Mouse (Mus musculus) gastrocnemius, adult 18-20 months (tissue): ENCODE data around the gene Galntl6. TPM values are rescaled to one million over a fixed set of nuclear protein-coding genes. Genes with fewer than 3 reads are reported as not detected.
A peak's percentile ranks its signal among the peaks of the same experiment; 100 is the strongest.

Experiments
- DNase-seq: peaks from one replicate; pipeline ENCODE4 v3.0.0; 2021; ENCODE audit warnings: low spot score
- total RNA-seq, 2 experiments: library from RNA; stranded (reverse); gene quantifications; 2 replicates each; pipeline ENCODE4 v1.2.3; 2021

Galntl6 gene
- total RNA-seq, 2 experiments from 2014 or later: not detected

DNA sequence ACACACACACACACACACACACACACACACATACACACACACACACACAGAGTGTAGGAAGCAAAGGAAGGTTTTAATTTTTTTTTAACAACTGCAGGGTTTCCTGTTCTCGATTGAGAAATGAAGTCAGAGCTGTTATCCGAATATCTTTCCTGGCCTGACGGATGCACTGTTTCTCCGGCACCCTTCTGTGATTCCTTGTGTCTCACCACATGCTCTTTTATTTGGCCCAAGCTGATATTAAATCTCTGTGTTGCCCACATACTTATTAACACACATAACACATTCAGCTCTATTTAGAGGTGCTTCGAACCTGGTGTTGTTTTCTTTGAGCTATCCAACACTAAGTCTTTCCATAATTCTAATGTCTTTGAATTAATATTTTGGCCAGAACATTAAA is 1069.0 kb downstream of the Galntl6 start:
- no peak for DNase-seq

DNA sequence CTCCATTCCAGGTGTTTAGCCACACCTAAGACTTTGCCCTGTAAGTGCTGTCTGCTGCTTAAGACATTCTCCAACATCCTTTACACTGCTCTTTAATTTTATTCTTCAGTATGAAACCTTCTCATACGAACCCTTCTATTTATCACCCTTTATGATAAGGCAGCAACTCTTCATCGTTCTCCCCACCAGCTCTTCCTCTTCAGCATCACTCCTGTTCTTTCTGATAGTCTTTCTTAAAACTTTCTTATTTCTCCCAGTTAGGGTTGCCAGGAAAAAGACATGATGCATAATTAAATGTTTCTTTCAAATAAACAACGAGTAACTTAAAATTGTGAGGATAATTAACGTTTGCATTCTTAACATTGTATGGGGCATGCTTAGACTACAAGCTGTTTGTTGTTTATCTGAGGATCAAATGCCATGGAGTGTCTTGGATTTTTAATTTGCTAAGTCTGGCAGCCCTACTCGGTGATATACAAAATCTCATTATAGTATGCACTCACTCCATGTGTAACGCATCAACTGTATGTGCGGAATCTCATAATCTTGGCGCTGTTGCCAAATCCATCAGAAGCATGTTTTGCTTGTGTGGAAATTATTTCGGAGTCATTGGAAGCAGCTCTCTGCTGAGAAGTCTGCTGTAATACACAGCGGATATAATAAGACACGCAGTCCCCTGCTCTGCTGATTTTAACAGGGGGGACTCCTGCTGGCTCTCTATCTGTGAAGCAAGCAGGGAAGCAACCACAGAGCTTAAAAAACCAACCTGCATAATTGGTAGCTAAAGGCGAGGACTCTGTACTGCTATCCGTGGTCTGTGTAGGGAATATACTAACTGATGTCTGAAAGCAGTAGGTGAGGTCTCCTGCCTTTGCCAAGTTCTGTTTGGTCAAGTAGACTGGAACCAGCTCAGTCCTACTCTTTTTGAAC is 1069.7 kb downstream of the Galntl6 start:
- no peak for DNase-seq

DNA sequence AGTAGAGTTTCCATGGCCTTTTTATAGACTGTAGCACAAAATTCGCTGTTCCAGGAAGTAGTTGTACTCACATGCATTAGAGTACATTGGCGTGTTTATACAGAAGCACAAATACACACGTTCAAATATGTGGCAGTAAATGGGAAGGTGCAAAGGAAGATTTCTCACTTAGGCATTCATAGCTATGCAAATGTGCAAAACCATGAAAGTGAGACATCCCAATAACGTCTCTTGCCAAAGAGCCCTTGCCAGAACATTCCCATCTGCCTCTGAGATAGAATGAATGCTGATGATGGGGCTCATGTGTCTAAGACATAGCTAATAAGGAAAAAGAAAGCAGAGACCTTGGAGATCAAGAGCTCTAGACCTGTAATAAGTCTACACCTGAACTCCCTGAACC is 1071.0 kb downstream of the Galntl6 start:
- no peak for DNase-seq

DNA sequence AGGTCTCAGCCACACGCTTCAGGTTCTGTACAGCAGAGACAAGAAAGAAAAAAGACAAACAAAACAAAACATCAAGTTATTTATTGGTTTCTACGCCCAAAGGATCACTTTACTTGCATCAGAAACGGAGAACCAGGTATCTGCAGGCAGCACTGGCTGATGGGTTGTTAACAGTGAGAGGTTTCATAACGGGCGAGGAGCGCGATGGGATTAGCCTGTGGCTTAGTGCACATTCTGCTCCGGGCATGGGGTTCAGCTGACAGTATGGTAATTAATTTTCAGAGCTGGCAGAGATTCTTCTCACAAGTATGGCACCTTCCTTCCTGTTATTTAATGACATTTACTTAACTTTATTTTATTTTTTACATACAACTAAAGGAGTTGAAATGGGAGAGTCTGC is 1075.1 kb downstream of the Galntl6 start:
- DNase-seq: no peak

DNA sequence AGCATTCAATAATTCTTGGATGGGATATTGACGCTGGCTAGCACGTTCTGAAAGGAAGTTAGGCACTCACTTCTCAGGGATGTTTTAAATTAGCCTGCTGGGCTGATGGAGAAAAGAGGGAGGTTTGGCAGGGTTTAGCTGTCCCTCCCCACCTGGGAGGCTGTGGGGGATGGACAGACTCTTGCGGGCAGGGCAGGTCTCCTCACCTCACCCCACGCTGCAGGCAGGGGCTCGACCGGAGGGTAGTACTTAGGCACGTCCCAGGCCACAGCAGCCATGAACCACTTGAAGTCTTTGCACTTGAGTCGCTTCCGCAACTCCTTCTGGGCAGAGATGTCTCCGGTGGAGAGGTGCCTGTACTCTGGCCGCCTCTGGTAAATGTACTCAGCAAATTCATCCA is 1075.5 kb downstream of the Galntl6 start:
- DNase-seq: no peak

GRCm38 (mm10) chr8:57836201-57836883 is 1076.1 kb downstream of the Galntl6 start:
- DNase-seq: no peak

DNA sequence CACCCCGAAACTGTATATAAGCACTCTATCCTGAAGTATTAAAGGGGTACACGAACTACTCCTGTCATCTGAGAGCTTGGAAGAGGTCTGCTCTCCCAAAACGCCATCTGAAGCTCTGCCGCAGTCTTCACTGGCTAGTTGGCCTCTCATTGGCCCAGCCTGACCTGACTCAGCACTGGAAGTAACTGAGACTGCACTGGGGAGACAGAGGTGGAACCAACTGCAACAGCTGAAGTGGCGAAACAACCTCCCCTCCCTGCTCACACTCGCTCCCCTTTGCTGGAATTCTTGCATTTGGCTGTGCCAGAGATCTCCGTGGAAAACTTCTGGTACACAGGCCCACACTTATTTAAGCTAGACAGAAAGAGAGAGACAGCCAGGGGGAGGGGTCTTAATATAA is 1089.3 kb downstream of the Galntl6 start:
- DNase-seq: no peak

GRCm38 (mm10) chr8:57816034-57816433 is 1096.4 kb downstream of the Galntl6 start:
- DNase-seq: no peak

- DNase-seq: no peak
These were observed 1105.4 kb downstream of the Galntl6 start for GRCm38 (mm10) chr8:57807060-57807459.

DNA sequence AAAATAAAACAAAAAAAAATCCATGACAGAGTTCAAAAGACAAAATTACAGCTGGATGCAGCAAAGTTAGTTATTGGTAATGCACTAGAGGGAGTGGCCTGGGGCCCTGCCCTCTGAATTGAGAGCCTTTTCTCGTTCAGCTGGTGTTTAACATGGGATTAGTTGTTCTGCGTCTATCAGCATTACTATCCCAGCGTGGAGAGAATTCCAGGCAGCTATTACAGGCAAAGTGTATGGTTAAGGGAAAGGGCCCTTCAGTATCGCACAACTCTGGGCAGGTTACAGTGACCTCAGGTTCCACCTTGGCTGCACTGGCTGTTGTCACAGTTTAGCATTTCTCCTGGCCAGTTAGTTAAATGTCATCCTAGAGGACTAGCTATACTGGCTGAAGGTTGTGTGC is 1107.3 kb downstream of the Galntl6 start:
- DNase-seq: no peak

DNA sequence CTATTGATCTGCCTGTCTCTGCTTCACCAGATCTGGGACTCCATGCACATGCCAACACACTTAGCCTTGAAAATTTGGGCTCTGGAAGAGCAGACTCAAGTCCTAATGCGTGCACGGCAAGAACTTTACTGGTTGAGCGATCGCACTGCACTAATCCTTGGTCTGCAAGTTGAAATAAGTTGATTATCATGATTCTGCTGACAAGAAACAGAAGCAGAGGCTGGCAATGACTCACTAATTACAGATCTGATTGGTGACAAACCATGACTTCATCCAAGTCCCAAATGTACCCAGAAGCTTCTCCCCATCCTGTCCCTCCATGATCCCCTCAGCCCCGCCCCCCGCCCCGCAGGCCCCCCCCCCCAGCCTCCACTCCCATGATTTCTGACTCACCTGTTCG is 1108.6 kb downstream of the Galntl6 start:
- DNase-seq: no peak

DNA sequence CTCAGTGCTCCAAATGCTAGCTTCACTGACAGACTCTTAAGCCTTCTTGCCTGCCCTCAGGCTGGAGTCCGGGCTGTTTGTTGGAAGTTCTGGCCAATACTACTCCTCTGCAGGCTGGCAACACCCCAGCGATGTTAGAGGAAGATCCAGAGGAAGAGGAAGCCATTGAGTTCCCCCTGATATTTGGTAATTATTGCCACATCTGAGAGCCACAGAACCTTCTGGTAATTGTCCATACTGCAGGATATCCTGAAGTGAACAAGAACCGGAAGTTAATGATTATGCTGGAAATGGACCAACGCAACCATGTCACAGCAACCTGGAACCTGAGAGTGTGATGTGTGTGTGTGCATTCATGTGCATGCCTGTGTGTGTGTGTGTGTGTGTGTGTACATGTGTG is 1111.2 kb downstream of the Galntl6 start:
- peak; percentile 2 for DNase-seq

- peak; percentile 82 for DNase-seq
These were observed 1112.1 kb downstream of the Galntl6 start for GRCm38 (mm10) chr8:57800327-57800726.

GRCm38 (mm10) chr8:57799797-57800204 is 1112.6 kb downstream of the Galntl6 start:
- DNase-seq: peak; percentile 43

DNA sequence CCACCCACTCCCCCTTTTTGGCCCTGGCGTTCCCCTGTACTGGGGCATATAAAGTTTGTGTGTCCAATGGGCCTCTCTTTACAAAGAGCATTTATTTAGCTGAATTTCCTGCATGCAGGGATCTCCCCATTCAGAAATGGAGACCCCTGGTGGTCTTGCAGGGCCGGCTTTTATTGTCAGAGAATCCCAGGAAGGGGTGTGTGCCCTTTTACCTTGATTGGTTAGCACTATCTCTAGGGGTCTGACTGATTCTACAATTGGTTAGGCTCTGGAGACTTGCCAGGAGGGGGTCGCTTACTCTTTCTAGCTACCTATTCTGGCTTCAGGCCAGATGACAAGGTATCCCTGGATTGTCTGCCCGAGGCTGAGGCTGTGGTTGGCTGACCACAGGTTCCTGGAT is 1119.0 kb downstream of the Galntl6 start:
- no peak for DNase-seq

GRCm38 (mm10) chr8:57792246-57792645 is 1120.2 kb downstream of the Galntl6 start:
- DNase-seq: no peak

GRCm38 (mm10) chr8:57791309-57791721 is 1121.1 kb downstream of the Galntl6 start:
- DNase-seq: peak; percentile 25

DNA sequence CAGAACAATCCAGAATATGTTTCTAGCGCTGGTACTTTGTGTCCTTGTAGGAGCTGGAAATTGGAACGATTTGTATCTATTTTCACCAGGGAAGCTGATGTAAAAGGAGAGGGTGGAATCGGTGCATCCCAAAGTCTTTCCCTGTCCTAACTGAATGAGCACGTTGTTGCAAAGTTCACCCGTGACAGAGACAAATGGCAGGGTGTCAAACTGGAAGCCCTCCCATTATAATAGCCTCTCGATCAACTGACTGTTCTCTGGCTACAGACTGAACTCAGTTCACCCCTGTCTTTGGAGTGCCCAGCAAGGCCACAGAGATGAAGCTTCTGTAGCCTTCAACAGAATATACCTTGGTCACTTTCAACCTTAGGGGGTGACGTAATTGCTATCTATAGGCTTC is 1132.9 kb downstream of the Galntl6 start:
- no peak for DNase-seq

DNA sequence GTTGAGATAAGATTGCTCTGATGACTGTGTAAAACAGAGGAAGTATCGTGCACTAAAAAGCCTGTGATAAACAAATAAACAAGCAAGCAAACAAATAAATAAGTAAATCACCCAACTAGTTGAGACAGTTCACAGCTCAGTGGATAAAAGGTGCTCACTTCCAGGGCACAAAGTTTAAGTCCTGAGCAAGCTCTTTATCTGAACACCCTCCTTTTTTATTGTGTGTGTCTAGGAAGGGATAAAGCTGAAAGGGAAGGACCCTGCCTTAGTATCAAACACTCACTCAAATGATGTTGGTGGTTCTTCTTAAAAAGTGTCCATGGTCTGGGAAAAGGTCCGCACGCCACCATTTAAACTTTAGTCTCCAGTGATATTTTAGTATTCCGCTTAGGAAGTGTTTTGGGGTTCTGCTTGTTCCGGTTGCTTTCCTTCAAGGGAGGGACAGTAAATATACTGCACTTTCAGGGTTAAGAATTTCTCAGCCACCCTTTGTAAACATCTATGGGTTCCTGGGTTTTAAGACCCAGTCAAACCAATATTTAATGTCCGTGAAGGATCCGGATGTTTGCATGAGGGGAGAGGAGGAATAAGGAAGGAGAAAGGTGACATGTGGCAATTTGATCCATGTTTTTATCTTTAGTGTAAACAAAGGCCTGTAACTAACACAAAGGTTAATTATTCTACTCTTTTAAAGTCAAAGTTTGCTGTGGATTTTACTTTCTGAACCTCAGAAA is 1134.3 kb downstream of the Galntl6 start:
- no peak for DNase-seq

- no peak for DNase-seq
These were observed 1135.7 kb downstream of the Galntl6 start for GRCm38 (mm10) chr8:57776723-57777122.

DNA sequence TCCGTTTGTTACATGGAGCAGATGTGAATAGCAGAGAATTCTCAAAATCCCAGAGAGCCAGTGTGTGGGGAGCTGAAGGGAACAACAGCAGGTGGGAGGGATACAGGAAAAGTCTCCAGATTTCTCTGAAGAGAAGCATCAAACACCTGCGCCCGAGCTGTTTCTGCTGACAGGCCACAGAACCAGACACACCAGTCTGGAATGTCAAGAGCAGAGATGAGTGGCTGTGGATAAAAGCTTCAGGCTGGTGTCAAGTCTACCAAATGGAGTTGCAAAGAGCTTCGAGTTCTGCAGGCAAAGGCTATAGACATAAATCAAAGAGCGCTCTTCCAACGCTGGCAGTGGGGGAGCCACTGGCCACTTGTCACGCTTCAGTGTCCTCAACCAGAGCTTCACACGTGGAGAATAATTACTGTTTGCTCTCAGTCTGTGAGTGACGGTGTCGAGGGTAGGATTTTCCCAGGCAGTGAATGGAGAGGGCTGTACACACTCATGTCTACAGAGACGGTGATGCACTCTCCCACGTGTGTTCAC is 1139.6 kb downstream of the Galntl6 start:
- no peak for DNase-seq

GRCm38 (mm10) chr8:57767541-57767940 is 1144.9 kb downstream of the Galntl6 start:
- no peak for DNase-seq
